Comparison of ENCODE assay signal across 9 mouse cellular contexts in the genomic region with DNA sequence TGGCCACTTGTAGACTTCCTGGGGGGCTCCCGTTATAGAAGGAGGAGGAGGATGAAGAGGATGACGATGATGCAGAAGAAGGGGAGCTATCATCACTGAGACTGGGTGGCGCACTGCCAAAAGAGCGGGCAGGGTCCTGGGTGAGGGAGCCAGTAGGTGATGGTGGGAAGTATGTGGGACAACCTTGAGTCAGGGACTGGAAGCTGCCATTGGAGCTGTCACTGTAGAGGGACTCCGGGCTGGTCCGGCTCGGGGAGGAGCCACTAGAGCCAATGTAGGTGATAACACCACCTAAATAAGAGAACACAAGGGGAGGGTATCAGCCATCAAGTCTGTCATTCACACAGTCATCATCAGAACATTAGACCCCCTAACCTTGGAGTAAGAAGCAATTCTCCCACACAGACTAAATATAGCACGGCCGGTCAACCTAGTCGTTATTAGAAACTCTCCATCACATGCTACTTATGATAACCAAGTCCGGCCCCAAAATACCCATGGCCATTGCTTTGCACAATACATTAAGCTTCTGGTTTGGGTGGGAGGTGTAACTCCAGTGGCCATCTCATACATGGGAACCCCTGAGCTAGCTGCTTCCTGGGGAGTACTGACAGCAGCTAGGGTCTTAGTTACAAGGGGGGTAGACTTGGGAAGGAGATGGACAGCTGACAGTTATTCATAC. TPM values are rescaled to one million over a fixed set of nuclear protein-coding genes. Genes with fewer than 3 reads are reported as not detected.
DNase-seq lines count a peak whose midpoint lies in the region; ATAC-seq and TF ChIP-seq lines count a peak whose summit lies in the region.
"Had no signal": no experiment of that assay in that cellular context is flagged by ENCODE, and none has a peak within 500 bp of the region (broad histone marks: within the 10 kb centered on the region; RNA-seq: fewer than 3 reads in every experiment).

No protein-coding gene starts in this region.

- H3K4me3 ChIP-seq in cerebellum, adult 2 months (replicated peaks; ENCODE audit: insufficient read depth, low read depth, low read length), result peak overlapping the region; percentile 89
- H3K4me3 ChIP-seq in lung, embryonic 16.5 days (ENCODE audit: low read length), result no peak overlapping the region
- H3K4me3 ChIP-seq in heart, embryonic 14.5 days (ENCODE audit: control insufficient read depth in 1 of 2, insufficient read depth in 1 of 2, low read depth in 1 of 2, low read length in 2 of 2), result no peak overlapping the region; a peak in 2 of 4 replicates
- H3K4me3 ChIP-seq in myocyte, result peak overlapping the region; percentile 75
- no peak overlapping the region for H3K4me3 ChIP-seq in hindbrain, embryonic 13.5 days
- H3K4me3 ChIP-seq: midbrain, embryonic 12.5 days had no signal

- no peak overlapping the region for H3ac ChIP-seq in myocyte (ENCODE audit: control insufficient read depth, insufficient read length)

- no peak for TF ChIP-seq CTCF in cerebellum, adult 2 months (IDR thresholded peaks at IDR 0.05; ENCODE audit: borderline replicate concordance, insufficient read depth, low read depth, low read length)

- ATAC-seq in lung, embryonic 16.5 days (ENCODE audit: low read depth), result no peak
- no peak for ATAC-seq in heart, embryonic 14.5 days (ENCODE audit: insufficient number of reproducible peaks, insufficient read depth, low FRiP score, low read depth)
- no peak for ATAC-seq in erythroblast, adult 5-6 weeks (replicated peaks; ENCODE audit: low FRiP score, poor library complexity, severe bottlenecking)
- ATAC-seq in hindbrain, embryonic 13.5 days (ENCODE audit: low FRiP score), result no peak

- peak; percentile 54 to 65 for DNase-seq in cerebellum, adult 2 months
- DNase-seq in cerebellum, adult 11 months, result no peak
- no peak for DNase-seq in lung, adult 18-20 months

- H3K79me2 ChIP-seq in myocyte (ENCODE audit: control insufficient read depth, insufficient read depth), result peaks cover 18% of the 10 kb centered on the region

- H3K4me1 ChIP-seq in cerebellum, adult 2 months (ENCODE audit: control insufficient read depth, insufficient read depth, low read length), result peaks cover 42% of the 10 kb centered on the region
- peaks cover 67% of the 10 kb centered on the region for H3K4me1 ChIP-seq in lung, embryonic 16.5 days (replicated peaks; ENCODE audit: control insufficient read depth, insufficient read depth, low read length)
- H3K4me1 ChIP-seq in heart, embryonic 14.5 days (ENCODE audit: control insufficient read depth in 2 of 2, insufficient read depth in 2 of 2, low read length in 2 of 2), result peaks cover 64 to 88% of the 10 kb centered on the region in 2 experiments
- H3K4me1 ChIP-seq in hindbrain, embryonic 13.5 days (replicated peaks), result peaks cover 68% of the 10 kb centered on the region

- peaks cover 6% of the 10 kb centered on the region; the same call in 1 of the 2 replicates for H3K36me3 ChIP-seq in lung, embryonic 16.5 days (ENCODE audit: control insufficient read depth, insufficient read depth, low read length)
- peaks cover 35% of the 10 kb centered on the region for H3K36me3 ChIP-seq in heart, embryonic 14.5 days (ENCODE audit: control insufficient read depth, insufficient read depth, low read length)
- peaks cover 30% of the 10 kb centered on the region for H3K36me3 ChIP-seq in myocyte (ENCODE audit: control insufficient read depth, insufficient read depth)
- H3K36me3 ChIP-seq in hindbrain, embryonic 13.5 days, result peaks cover 39% of the 10 kb centered on the region

- H3K27ac ChIP-seq in cerebellum, adult 2 months (ENCODE audit: insufficient read depth, low read length), result peak overlapping the region; percentile 35; the same call in 1 of the 2 replicates
- H3K27ac ChIP-seq in lung, embryonic 16.5 days (ENCODE audit: low read length), result peak overlapping the region; percentile 88
- peak overlapping the region; percentile 97 to 98 for H3K27ac ChIP-seq in heart, embryonic 14.5 days (replicated peaks in 1 of 2; ENCODE audit: control insufficient read depth in 1 of 2, insufficient read depth in 1 of 2, low read depth in 2 of 2, low read length in 2 of 2)
- no peak overlapping the region for H3K27ac ChIP-seq in hindbrain, embryonic 13.5 days
- H3K27ac ChIP-seq: midbrain, embryonic 12.5 days had no signal

- 0 out of 2 replicates have a peak overlapping the region, but pooled peaks have one; percentile 1 for H3K9ac ChIP-seq in lung, embryonic 16.5 days (ENCODE audit: low read length)
- peak overlapping the region; percentile 65 for H3K9ac ChIP-seq in heart, embryonic 14.5 days (ENCODE audit: low read length)
- no peak overlapping the region for H3K9ac ChIP-seq in hindbrain, embryonic 13.5 days
- H3K9ac ChIP-seq: midbrain, embryonic 12.5 days had no signal

- H3K4me2 ChIP-seq in lung, embryonic 16.5 days (ENCODE audit: low read depth, low read length), result no peak overlapping the region
- H3K4me2 ChIP-seq in heart, embryonic 14.5 days (ENCODE audit: low read length), result peak overlapping the region; percentile 91
- peak overlapping the region; percentile 99 for H3K4me2 ChIP-seq in myocyte (ENCODE audit: low read depth)
- H3K4me2 ChIP-seq in hindbrain, embryonic 13.5 days, result no peak overlapping the region
- H3K4me2 ChIP-seq: midbrain, embryonic 12.5 days had no signal

- H3K9me3 ChIP-seq in lung, embryonic 16.5 days (ENCODE audit: control insufficient read depth, low read length), result no peaks in the 10 kb centered on the region
- no peaks in the 10 kb centered on the region for H3K9me3 ChIP-seq in heart, embryonic 14.5 days (ENCODE audit: control insufficient read depth, low read length)
- H3K9me3 ChIP-seq in hindbrain, embryonic 13.5 days, result no peaks in the 10 kb centered on the region
- H3K9me3 ChIP-seq: midbrain, embryonic 12.5 days had no signal

- H3K27me3 ChIP-seq in cerebellum, adult 2 months (ENCODE audit: control insufficient read depth, insufficient read depth, low read length), result no peaks in the 10 kb centered on the region
- H3K27me3 ChIP-seq in lung, embryonic 16.5 days (ENCODE audit: control insufficient read depth, insufficient read depth, low read depth, low read length), result no peaks in the 10 kb centered on the region
- no peaks in the 10 kb centered on the region for H3K27me3 ChIP-seq in heart, embryonic 14.5 days (ENCODE audit: control insufficient read depth, insufficient read depth, low read length)
- H3K27me3 ChIP-seq in myocyte (ENCODE audit: control insufficient read depth, insufficient read depth, insufficient read length), result no peaks in the 10 kb centered on the region
- H3K27me3 ChIP-seq in hindbrain, embryonic 13.5 days, result no peaks in the 10 kb centered on the region

- WGBS in cerebellum, adult 2 months, result 31% methylated on average over 11 of the region's 11 CpGs
- WGBS in lung, embryonic 16.5 days, result 70% methylated on average over 11 of the region's 11 CpGs
- WGBS in heart, embryonic 14.5 days, result 45% methylated on average over 11 of the region's 11 CpGs
- WGBS in hindbrain, embryonic 13.5 days, result 95% methylated on average over 11 of the region's 11 CpGs

- no peak for TF ChIP-seq POLR2A in cerebellum, adult 2 months (IDR thresholded peaks at IDR 0.05; ENCODE audit: borderline replicate concordance, insufficient read depth, low read length)
- TF ChIP-seq POLR2A in myocyte (IDR thresholded peaks at IDR 0.05; ENCODE audit: insufficient read length, low read depth), result no peak

RNA-seq across cellular contexts. Expression of gene Nr1d1, which starts 3.1 kb away (rescaled TPM):
- 144 and 167 TPM in 2 replicates for polyA plus RNA-seq in cerebellum, adult 2 months (2012; rRNA removed)
- 1.4 and 1.6 TPM in 2 replicates for polyA plus RNA-seq in lung, embryonic 16.5 days (2015; fragmentation: Nextera tagmentation; extraction: Ambion mirVana)
- 6.0 and 6.4 TPM in 2 replicates for polyA plus RNA-seq in heart, embryonic 14.5 days (2014; fragmentation: Nextera tagmentation; extraction: Ambion mirVana)
- 49.1 TPM for polyA plus RNA-seq in myocyte (2012; fragmentation: generic; extraction: Trizol)
- total RNA-seq in erythroblast, adult 5-6 weeks (2015; ENCODE audit: low replicate concordance), result not detected in 2 replicates
- 0.26 and 0.42 TPM in 2 replicates for total RNA-seq in erythroblast, adult 5-6 weeks (2017; ENCODE audit: low replicate concordance)
- polyA plus RNA-seq in hindbrain, embryonic 13.5 days (2015; fragmentation: Nextera tagmentation; extraction: Ambion mirVana), result 1.9 and 2.4 TPM in 2 replicates

RNA-seq across cellular contexts. Expression of gene Msl1, which starts 23.3 kb away (rescaled TPM):
- 99.1 and 103 TPM in 2 replicates for polyA plus RNA-seq in cerebellum, adult 2 months (2012; rRNA removed)
- 19.4 and 20.3 TPM in 2 replicates for polyA plus RNA-seq in lung, embryonic 16.5 days (2015; fragmentation: Nextera tagmentation; extraction: Ambion mirVana)
- 13.3 and 15.3 TPM in 2 replicates for polyA plus RNA-seq in heart, embryonic 14.5 days (2014; fragmentation: Nextera tagmentation; extraction: Ambion mirVana)
- 35.6 TPM for polyA plus RNA-seq in myocyte (2012; fragmentation: generic; extraction: Trizol)
- total RNA-seq in erythroblast, adult 5-6 weeks (2015; ENCODE audit: low replicate concordance), result 30.3 and 42.7 TPM in 2 replicates
- 26.1 and 26.3 TPM in 2 replicates for total RNA-seq in erythroblast, adult 5-6 weeks (2017; ENCODE audit: low replicate concordance)
- polyA plus RNA-seq in hindbrain, embryonic 13.5 days (2015; fragmentation: Nextera tagmentation; extraction: Ambion mirVana), result 31.5 and 33.0 TPM in 2 replicates

RNA-seq across cellular contexts. Expression of gene Thra, which starts 31.5 kb away (rescaled TPM):
- polyA plus RNA-seq in cerebellum, adult 2 months (2012; rRNA removed), result 439 and 447 TPM in 2 replicates
- 36.3 and 36.4 TPM in 2 replicates for polyA plus RNA-seq in lung, embryonic 16.5 days (2015; fragmentation: Nextera tagmentation; extraction: Ambion mirVana)
- 45.3 and 55.6 TPM in 2 replicates for polyA plus RNA-seq in heart, embryonic 14.5 days (2014; fragmentation: Nextera tagmentation; extraction: Ambion mirVana)
- 68.9 TPM for polyA plus RNA-seq in myocyte (2012; fragmentation: generic; extraction: Trizol)
- total RNA-seq in erythroblast, adult 5-6 weeks (2015; ENCODE audit: low replicate concordance), result 1.9 and 5.0 TPM in 2 replicates
- 4.3 and 8.1 TPM in 2 replicates for total RNA-seq in erythroblast, adult 5-6 weeks (2017; ENCODE audit: low replicate concordance)
- 117 and 122 TPM in 2 replicates for polyA plus RNA-seq in hindbrain, embryonic 13.5 days (2015; fragmentation: Nextera tagmentation; extraction: Ambion mirVana)

RNA-seq across cellular contexts. Expression of gene Casc3, which starts 32.7 kb away (rescaled TPM):
- polyA plus RNA-seq in cerebellum, adult 2 months (2012; rRNA removed), result 55.5 TPM in 2 replicates
- 33.2 and 36.6 TPM in 2 replicates for polyA plus RNA-seq in lung, embryonic 16.5 days (2015; fragmentation: Nextera tagmentation; extraction: Ambion mirVana)
- 22.6 and 22.9 TPM in 2 replicates for polyA plus RNA-seq in heart, embryonic 14.5 days (2014; fragmentation: Nextera tagmentation; extraction: Ambion mirVana)
- polyA plus RNA-seq in myocyte (2012; fragmentation: generic; extraction: Trizol), result 22.1 TPM
- 20.0 and 23.6 TPM in 2 replicates for total RNA-seq in erythroblast, adult 5-6 weeks (2015; ENCODE audit: low replicate concordance)
- total RNA-seq in erythroblast, adult 5-6 weeks (2017; ENCODE audit: low replicate concordance), result 15.7 and 26.5 TPM in 2 replicates
- polyA plus RNA-seq in hindbrain, embryonic 13.5 days (2015; fragmentation: Nextera tagmentation; extraction: Ambion mirVana), result 48.7 and 50.2 TPM in 2 replicates

RNA-seq across cellular contexts. Expression of gene Med24, which starts 42.8 kb away (rescaled TPM):
- polyA plus RNA-seq in cerebellum, adult 2 months (2012; rRNA removed), result 105 and 108 TPM in 2 replicates
- 56.6 and 57.8 TPM in 2 replicates for polyA plus RNA-seq in lung, embryonic 16.5 days (2015; fragmentation: Nextera tagmentation; extraction: Ambion mirVana)
- 28.5 and 31.0 TPM in 2 replicates for polyA plus RNA-seq in heart, embryonic 14.5 days (2014; fragmentation: Nextera tagmentation; extraction: Ambion mirVana)
- polyA plus RNA-seq in myocyte (2012; fragmentation: generic; extraction: Trizol), result 32.5 TPM
- total RNA-seq in erythroblast, adult 5-6 weeks (2015; ENCODE audit: low replicate concordance), result 8.8 and 17.3 TPM in 2 replicates
- 10.3 and 17.6 TPM in 2 replicates for total RNA-seq in erythroblast, adult 5-6 weeks (2017; ENCODE audit: low replicate concordance)
- 72.4 and 75.2 TPM in 2 replicates for polyA plus RNA-seq in hindbrain, embryonic 13.5 days (2015; fragmentation: Nextera tagmentation; extraction: Ambion mirVana)

Comparison
In these comparisons a context has a peak if more than half of its experiments do, and no peak if none do; other contexts are left out.
1. DNase-seq: peak in cerebellum, adult 2 months (2 of 2); none in cerebellum, adult 11 months (single experiment) and lung, adult 18-20 months (0 of 2).
2. H3K4me3 ChIP-seq: peak in cerebellum, adult 2 months (single experiment) and myocyte (single experiment); none in lung, embryonic 16.5 days (single experiment), heart, embryonic 14.5 days (0 of 2) and hindbrain, embryonic 13.5 days (single experiment).
3. H3K4me2 ChIP-seq: peak in heart, embryonic 14.5 days (single experiment) and myocyte (single experiment); none in lung, embryonic 16.5 days (single experiment) and hindbrain, embryonic 13.5 days (single experiment).